Mouse (Mus musculus): ENCODE measurements at regions not wholly inside any gene's neighbourhood (a gene's known extent, or its start where the extent isn't known, plus 50 kb on each side); places are given as distances from the start of the nearest gene placed in this dataset.

DNA sequence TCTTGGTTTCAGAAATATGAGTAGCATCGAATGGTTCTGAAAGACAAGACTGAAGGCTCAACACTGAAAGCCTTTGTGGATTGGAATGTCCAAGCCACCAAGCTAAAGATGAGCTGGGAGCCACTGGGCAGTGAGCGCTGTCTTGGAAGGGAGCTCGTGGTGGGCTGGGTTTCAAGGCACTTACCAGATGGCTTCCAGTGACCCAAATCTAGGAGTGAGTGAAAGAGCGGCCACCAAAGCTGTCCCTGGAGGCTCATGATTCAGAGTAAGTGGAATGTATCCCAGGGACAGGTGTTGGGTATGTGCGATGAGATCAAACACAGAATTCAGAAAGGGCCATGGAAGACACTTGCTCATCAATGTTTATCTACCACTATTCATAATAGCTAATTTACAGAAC, 68.5 kb upstream of the Map4k3 start:
- intact Hi-C loops (cut with DNase I), result no loop called here

DNA sequence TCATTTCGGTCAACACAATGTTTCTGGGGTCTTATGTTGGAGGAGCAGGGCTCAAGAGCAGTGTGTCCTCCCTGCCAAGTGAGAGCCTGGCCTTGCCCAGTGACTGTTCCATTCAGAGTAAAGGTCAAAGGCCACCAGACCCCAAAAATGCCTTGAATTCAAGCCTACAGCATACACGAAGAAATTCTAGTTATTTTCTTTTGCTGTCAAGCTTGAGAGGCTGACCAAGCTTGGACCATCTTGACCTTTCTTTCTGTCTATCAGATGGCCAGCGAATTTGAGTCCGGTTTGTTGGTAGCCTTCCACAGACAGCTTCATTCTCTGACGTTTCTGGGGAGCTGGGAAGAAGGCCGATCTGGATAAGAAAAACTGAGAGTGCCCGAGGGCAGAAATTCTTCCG, 68.1 kb upstream of the Map4k3 start:
- no peak for DNase-seq
- intact Hi-C loops (cut with DNase I), result no loop called here

More for the DNA sequence above, 68.5 kb upstream of the Map4k3 start:
- peak; percentile 48 for DNase-seq

DNA sequence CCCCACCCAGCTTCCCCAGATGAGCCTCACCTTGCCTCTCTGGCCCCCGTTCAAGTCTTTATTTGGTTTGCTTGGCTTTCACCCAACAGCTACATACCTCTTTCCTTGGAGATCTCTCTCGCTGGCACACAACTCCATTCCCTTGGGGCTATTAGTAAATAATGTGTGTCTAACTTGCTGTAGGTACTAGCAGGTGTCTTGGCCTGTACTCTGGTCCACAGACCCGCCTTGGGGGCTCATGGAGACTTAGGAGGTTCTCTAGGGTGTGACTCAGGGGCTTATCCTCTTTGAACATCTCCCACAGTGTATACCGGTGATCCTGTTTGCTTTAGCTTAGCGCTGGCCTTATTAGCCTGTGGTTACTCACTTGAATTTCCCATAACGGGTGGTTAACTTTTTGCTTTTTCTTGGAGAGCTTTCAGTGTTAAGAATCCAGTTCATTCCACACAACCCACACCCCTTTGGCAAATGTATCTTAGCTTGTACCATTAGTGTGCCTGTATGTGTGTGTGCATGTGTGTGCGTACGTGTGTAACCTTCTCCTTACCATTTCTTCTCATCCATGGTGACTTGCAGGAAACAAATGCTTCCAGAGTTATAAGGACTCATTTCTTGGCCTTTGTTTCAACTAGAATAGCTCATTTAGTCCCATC, 67.3 kb upstream of the Map4k3 start:
- intact Hi-C loops (cut with DNase I), result no loop called here
- no peak for DNase-seq

DNA sequence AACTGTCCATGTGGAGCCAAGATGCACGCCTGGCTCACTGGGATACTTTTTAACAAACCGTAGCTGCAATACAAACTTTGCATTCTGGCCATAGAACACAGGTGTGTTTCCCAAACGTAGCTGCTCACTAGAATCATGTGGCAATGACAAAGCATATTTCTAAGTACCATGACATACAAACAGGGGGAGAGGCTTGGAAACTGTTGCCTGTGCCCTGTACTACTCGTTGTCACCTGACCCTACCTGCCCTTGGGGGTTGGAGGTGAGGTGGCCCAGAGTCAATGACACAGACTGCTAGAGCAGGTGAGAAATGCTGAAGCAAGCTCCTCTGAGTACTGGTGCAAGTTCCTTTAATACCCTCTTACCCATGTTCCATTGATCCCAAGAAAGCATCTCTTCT, 64.3 kb upstream of the Map4k3 start:
- DNase-seq, result no peak
- intact Hi-C loops (cut with DNase I), result no loop called here

DNA sequence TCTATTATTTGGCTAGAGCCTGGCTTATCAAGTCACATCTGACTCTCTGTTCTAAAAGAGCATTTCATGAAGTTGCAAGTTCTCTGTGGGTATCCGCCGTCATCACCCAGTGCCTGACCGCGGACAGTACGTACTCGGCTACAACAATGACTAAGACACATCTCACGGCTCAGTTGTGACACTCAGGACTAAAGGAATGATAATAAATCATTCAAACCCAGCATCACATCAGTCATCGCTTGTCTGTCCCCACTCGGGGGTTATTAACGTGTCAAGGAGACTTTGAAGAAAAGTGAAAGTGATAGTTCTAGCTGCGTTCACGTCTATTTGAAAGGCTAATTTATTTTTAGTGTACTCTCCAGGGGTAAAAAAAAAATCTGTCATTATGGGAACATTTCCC, 61.4 kb upstream of the Map4k3 start:
- no peak for DNase-seq
- intact Hi-C loops (cut with DNase I), result no loop called here

DNA sequence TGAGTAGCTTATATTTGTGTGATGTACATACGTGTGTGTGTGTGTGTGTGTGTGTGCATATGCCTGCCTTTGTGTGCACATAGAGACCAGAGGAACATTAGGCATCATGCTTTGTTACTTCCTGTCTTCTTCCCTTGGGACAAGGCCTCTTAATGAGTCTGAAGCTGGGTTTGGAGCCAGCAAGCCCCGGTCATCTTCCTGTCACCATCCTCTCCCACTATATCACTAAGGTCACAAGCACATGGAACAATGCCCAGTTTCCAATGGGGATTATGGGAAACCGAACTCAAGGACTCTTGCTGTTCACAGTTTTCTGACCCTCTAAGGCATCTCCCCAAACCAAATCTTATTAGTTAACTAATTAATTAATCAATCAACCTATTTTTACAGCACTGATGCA, 60.7 kb upstream of the Map4k3 start:
- no peak for DNase-seq
- intact Hi-C loops (cut with DNase I), result no loop called here

DNA sequence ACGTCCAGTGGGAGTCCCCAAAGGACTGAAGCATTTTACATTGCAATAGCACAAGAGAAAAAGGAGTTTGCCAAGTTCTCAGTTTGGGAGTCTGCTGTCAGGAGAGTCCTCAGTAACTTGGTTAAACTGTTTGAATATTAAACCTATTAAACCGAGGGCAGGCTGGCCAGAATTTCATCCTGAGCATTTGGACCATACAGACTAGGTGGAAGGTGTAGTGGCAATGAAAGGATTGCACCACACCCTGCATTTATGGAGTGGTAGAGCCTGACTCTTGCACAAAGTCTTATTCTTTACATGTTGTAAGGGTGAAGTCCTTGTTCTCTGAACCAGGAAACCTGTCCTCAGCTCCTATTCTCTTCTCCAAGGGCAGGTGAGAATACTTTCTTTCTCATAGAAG, 58.6 kb upstream of the Map4k3 start:
- intact Hi-C loops (cut with DNase I), result no loop called here
- DNase-seq, result no peak

DNA sequence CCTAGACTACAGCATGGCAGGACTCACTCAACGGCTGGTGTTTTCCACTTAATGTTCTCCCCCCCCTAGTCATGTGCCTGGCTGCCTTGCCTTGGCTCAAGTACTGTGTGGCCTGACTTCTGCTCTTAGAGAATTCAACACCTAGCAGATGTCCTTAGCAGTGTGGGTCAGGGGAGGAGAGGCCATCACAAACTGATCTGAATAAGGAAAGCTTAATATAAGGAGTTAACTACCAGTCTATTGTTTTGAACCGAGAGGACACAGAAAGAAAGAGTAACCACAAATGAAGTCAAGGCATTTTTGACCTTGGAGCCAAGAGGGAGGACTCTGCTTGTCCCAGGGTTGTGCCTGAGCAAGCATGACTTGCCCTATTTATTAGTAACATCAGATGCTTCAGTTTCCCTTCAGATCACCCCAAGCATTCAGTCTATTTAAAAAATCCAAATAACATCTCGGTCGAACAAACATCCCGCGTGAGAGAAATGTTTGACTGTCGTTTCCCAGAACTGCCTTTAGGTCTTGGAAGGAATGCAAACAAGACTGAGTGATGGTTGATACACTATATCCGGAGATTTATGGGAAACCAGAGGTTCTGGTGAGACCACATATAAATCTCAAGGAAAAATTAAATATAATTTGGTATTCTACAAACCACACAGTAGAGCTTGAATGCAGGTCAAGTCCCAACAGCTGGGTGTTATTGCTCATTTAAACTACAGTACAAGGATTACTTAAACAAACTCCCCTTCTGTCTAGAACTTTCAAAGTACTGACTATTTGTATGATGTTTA, 58.0 kb upstream of the Map4k3 start:
- intact Hi-C loops (cut with DNase I), result no loop called here

DNA sequence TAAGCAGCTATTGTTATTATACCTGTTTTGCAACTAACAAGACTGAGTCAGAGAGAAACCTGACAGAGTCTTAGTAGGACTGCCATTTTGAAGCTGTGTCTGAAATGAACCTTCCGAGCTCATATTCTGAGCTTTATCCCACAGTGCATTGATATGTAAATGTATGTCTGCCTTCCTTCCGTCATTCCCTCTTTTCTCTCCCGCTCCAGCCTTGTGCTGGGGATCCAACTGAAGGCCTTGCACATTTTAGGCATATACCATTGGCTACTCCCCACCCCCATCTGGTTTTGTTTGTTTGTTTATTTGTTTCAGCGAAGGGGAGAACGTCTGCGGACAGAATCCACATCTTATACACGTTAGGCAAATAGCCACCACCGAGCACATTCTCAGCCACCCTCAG, 57.2 kb upstream of the Map4k3 start:
- DNase-seq, result no peak
- intact Hi-C loops (cut with DNase I), result no loop called here

More for the DNA sequence above, 58.0 kb upstream of the Map4k3 start:
- no peak for DNase-seq

DNA sequence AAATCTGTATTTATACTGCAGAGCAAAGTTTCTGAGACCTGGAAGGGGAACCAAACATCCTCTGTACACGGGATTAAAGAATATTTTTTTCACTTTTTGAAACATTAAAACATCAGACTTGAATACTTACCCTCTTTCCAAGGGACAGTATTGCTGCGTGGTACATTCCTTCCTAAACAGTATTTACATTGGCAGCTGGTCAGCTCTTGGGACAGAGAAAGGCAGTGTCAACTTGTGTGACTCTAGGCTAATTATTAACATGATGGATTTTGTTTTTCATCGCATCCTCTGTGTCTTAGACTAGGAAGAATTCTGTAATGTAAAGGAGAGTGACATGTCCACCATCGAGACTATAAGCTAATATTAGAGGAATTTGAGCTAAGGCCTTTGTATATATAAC, 56.8 kb upstream of the Map4k3 start:
- no peak for DNase-seq
- intact Hi-C loops (cut with DNase I), result no loop called here

DNA sequence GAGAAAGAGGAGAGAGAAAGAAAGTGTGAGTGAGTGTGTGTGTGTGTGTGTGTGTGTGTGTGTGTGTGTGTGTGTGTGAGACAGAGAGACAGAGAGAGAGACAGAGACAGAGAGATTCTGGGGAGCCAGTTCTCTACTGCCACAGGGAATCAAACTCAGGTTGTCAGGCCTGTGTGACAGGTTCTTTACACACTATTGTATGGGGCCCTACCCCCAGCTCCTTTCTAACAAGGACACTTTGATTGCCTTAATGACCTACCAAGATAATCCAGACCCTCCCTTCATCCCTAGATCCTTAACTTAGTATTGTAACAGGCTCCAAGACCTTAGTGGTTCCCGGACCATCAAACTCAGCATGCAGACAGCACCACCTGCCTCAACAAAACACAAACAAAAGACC, 53.9 kb upstream of the Map4k3 start:
- intact Hi-C loops (cut with DNase I), result no loop called here
- DNase-seq, result no peak

DNA sequence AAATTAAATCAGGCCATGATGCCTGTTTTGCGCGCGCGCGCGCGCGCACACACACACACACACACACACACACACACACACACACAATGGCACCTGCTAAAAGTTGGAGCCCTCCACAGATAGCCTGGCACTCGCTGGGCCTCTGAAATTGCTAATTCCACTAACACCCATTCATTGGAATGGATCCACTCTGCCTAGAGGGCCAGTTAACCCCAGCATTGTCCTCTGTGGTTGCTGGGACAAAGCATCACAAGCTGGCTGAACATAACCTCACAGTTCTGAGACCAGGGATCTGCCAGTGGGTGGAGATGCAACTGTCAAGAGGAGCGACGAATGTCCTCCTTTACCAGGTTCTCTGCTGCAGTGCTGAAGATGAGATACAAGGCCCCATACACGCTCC, 53.3 kb upstream of the Map4k3 start:
- intact Hi-C loops (cut with DNase I), result no loop called here
- peak; percentile 21 for DNase-seq

DNA sequence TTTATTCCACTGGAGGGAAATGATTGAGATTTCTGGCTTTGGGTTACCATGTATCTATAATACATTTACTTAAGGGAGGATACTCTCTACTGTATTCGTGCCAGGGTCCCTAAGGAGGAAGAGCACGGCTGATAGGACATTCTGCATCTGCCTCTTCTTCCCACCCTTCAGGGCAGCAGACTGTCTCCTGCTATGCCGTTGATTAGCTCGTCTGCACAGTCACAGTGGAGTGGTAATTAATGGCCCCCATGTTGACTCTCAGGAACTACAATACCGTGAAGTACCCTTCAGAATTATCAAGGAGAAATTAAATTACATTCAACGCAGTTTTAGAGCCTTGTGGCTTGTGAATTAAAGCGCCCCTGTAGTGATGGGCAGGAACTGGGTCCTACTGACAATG, 52.0 kb upstream of the Map4k3 start:
- intact Hi-C loops (cut with DNase I), result no loop called here
- DNase-seq, result no peak

DNA sequence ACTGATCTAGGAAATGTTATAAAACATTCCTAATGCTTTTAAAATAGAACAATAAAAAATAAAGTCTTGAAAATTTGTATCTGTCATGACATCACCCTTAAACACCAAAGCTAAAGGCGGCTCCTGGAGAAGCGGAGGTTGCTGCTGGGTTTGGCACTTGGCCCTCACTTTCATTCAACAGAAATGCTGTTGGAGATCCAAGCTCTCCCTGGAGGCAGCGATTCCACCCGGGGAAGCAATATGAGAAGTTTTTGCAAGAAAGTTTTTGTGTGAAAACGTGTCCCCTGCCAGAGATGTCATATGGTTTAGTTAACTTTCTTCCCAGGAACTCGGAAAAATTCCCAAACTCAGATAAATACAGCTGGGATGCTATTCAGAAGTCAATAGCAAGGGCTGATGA, 51.5 kb upstream of the Map4k3 start:
- peak; percentile 60 for DNase-seq
- intact Hi-C loops (cut with DNase I), result no loop called here
